Mouse (Mus musculus): ENCODE data around the gene Sbno1. TPM values are rescaled to one million over a fixed set of nuclear protein-coding genes. Genes with fewer than 3 reads are reported as not detected.
A peak's percentile ranks its signal among the peaks of the same experiment; 100 is the strongest.
"Not testable (repeated sequence)": the region's sequence is repeated elsewhere in the genome, so short reads cannot be mapped to it uniquely, and the experiment has no call there.

Sbno1 gene
- polyA plus RNA-seq, 1 experiment = 189 TPM

DNA sequence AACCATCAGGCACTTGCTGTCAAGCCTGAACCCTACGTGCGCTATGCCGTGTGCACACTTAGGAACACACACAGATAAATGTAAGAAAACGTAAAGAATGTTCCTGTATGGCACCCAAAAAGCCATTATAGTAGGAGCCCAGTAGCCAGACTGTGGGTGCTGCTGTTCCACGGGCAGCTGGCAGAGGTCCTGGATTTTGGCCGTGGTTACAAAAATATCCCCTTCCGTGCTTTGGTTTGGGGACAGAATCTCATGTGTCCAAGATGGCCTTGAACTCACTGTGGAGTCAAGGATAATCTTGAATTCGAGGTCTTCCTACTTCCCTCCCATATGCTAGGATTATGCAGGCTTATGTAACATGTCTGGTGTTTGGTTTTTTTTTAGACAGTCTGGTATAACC, 82.9 kb downstream of the Sbno1 start:
- no peak for TF ChIP-seq EP300 (IDR thresholded peaks at IDR 0.05; ENCODE audit: insufficient read depth, low read depth, low read length)
- no peak for TF ChIP-seq CTCF (IDR thresholded peaks at IDR 0.05; ENCODE audit: low read depth, low read length)
- no peak for TF ChIP-seq POLR2A (IDR thresholded peaks at IDR 0.05; ENCODE audit: insufficient read depth, low read length)
- no peaks in the 10 kb centered on the region for H3K9me3 ChIP-seq (replicated peaks; ENCODE audit: control insufficient read depth, insufficient read depth, low read length, poor library complexity, severe bottlenecking)
- H3K27ac ChIP-seq (ENCODE audit: insufficient read depth, low read length) = no peak overlapping the region
- H3K4me3 ChIP-seq (ENCODE audit: low read depth, low read length) = no peak overlapping the region
- H3K9ac ChIP-seq (ENCODE audit: low read depth, poor library complexity, severe bottlenecking) = no peak overlapping the region
- no peaks in the 10 kb centered on the region for H3K4me1 ChIP-seq (ENCODE audit: control insufficient read depth, insufficient read depth, low read length)
- H3K27me3 ChIP-seq (ENCODE audit: control insufficient read depth, insufficient read depth, low read length, poor library complexity, severe bottlenecking) = no peaks in the 10 kb centered on the region
- H3K36me3 ChIP-seq (ENCODE audit: control insufficient read depth, insufficient read depth, low read length, poor library complexity, severe bottlenecking) = peaks cover 15% of the 10 kb centered on the region

- not testable (repeated sequence) for H3K9ac ChIP-seq (ENCODE audit: low read depth, poor library complexity, severe bottlenecking); H3K4me1 ChIP-seq (ENCODE audit: control insufficient read depth, insufficient read depth, low read length); H3K27ac ChIP-seq (ENCODE audit: insufficient read depth, low read length); H3K9me3 ChIP-seq (replicated peaks; ENCODE audit: control insufficient read depth, insufficient read depth, low read length, poor library complexity, severe bottlenecking); H3K4me3 ChIP-seq (ENCODE audit: low read depth, low read length); H3K27me3 ChIP-seq (ENCODE audit: control insufficient read depth, insufficient read depth, low read length, poor library complexity, severe bottlenecking)
- H3K36me3 ChIP-seq (ENCODE audit: control insufficient read depth, insufficient read depth, low read length, poor library complexity, severe bottlenecking) = peaks cover 13% of the 10 kb centered on the region
Measured at GRCm38 (mm10) chr5:124341753-124342339, 84.0 kb downstream of the Sbno1 start.

DNA sequence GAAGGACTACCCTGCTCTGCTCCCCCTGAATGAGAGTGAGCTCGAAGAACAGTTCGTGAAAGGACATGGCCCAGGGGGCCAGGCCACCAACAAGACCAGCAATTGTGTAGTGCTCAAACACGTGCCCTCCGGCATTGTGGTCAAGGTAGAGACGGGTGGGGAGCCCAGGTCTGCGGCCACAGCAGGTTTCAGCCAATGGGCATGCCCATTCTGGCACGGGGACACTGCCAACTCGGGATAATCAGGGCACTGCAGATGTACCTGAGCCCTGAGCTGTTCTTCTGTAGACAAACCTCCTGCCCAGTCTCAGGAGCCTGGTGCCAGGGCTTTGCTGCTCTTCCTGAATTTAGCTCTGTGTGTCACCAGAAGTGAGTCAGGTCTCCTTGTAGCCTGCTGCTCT, 87.0 kb downstream of the Sbno1 start:
- no peaks in the 10 kb centered on the region for H3K36me3 ChIP-seq (ENCODE audit: control insufficient read depth, insufficient read depth, low read length, poor library complexity, severe bottlenecking)
- no peaks in the 10 kb centered on the region for H3K27me3 ChIP-seq (ENCODE audit: control insufficient read depth, insufficient read depth, low read length, poor library complexity, severe bottlenecking)
- no peak for TF ChIP-seq POLR2A (IDR thresholded peaks at IDR 0.05; ENCODE audit: insufficient read depth, low read length)
- no peak for TF ChIP-seq CTCF (IDR thresholded peaks at IDR 0.05; ENCODE audit: low read depth, low read length)
- no peak for TF ChIP-seq EP300 (IDR thresholded peaks at IDR 0.05; ENCODE audit: insufficient read depth, low read depth, low read length)
- H3K4me3 ChIP-seq (ENCODE audit: low read depth, low read length) = no peak overlapping the region
- H3K9me3 ChIP-seq (replicated peaks; ENCODE audit: control insufficient read depth, insufficient read depth, low read length, poor library complexity, severe bottlenecking) = no peaks in the 10 kb centered on the region
- H3K27ac ChIP-seq (ENCODE audit: insufficient read depth, low read length) = 0 out of 2 replicates have a peak overlapping the region, but pooled peaks have one; percentile 16
- no peaks in the 10 kb centered on the region for H3K4me1 ChIP-seq (ENCODE audit: control insufficient read depth, insufficient read depth, low read length)
- no peak overlapping the region for H3K9ac ChIP-seq (ENCODE audit: low read depth, poor library complexity, severe bottlenecking)

GRCm38 (mm10) chr5:124337909-124338308, 87.9 kb downstream of the Sbno1 start:
- no peak overlapping the region for H3K27ac ChIP-seq (ENCODE audit: insufficient read depth, low read length)
- no peaks in the 10 kb centered on the region for H3K9me3 ChIP-seq (replicated peaks; ENCODE audit: control insufficient read depth, insufficient read depth, low read length, poor library complexity, severe bottlenecking)
- H3K36me3 ChIP-seq (ENCODE audit: control insufficient read depth, insufficient read depth, low read length, poor library complexity, severe bottlenecking) = no peaks in the 10 kb centered on the region
- H3K4me1 ChIP-seq (ENCODE audit: control insufficient read depth, insufficient read depth, low read length) = no peaks in the 10 kb centered on the region
- no peaks in the 10 kb centered on the region for H3K27me3 ChIP-seq (ENCODE audit: control insufficient read depth, insufficient read depth, low read length, poor library complexity, severe bottlenecking)
- no peak for TF ChIP-seq POLR2A (IDR thresholded peaks at IDR 0.05; ENCODE audit: insufficient read depth, low read length)
- H3K9ac ChIP-seq (ENCODE audit: low read depth, poor library complexity, severe bottlenecking) = no peak overlapping the region
- no peak overlapping the region for H3K4me3 ChIP-seq (ENCODE audit: low read depth, low read length)

DNA sequence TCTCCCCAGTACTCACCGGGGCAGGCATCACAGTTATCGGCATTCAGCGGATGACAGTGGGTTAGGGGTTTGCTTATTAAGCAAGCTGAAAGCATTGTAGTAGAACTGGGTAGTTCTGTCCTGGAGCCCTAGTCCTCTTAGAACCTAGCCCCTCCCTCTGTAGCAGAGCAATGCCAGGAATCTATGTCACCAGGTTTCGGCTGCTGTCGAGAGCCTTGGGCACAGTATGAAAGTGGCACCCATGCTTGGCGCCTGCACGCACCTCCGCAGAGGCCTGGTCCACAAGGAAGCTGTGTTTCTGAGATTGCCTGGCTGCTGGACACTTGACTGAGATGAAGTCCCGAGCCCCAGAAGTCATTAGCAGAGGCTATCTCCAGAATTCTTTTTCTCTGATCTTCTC, 88.7 kb downstream of the Sbno1 start:
- H3K9me3 ChIP-seq (replicated peaks; ENCODE audit: control insufficient read depth, insufficient read depth, low read length, poor library complexity, severe bottlenecking) = no peaks in the 10 kb centered on the region
- H3K27ac ChIP-seq (ENCODE audit: insufficient read depth, low read length) = no peak overlapping the region

DNA sequence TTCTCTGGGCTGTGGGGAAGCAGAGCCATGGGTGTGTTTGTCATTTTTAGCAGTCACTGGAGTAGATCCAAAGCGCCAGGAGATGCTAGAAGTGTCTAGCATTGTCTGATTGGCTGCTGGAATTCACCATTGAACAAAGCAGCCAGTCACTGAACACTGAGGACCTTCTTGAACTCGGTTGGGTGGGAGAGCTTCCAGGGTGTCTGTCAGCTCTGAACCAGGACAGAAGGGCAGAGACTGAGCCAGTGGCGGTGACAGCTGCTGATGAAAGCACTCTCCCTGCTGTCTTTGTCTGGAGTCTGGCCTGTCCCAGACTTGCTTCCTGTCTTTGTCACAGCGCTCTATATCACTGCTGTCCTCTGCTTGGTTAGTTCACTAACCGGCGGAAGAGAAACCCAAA, 91.4 kb downstream of the Sbno1 start:
- TF ChIP-seq EP300 (IDR thresholded peaks at IDR 0.05; ENCODE audit: insufficient read depth, low read depth, low read length) (no peak), CTCF (IDR thresholded peaks at IDR 0.05; ENCODE audit: low read depth, low read length) (no peak), POLR2A (IDR thresholded peaks at IDR 0.05; ENCODE audit: insufficient read depth, low read length) (no peak)
- Histone ChIP-seq H3K36me3 (ENCODE audit: control insufficient read depth, insufficient read depth, low read length, poor library complexity, severe bottlenecking) (no peaks in the 10 kb centered on the region), H3K9me3 (replicated peaks; ENCODE audit: control insufficient read depth, insufficient read depth, low read length, poor library complexity, severe bottlenecking) (no peaks in the 10 kb centered on the region), H3K4me3 (ENCODE audit: low read depth, low read length) (no peak overlapping the region), H3K27ac (ENCODE audit: insufficient read depth, low read length) (no peak overlapping the region), H3K27me3 (ENCODE audit: control insufficient read depth, insufficient read depth, low read length, poor library complexity, severe bottlenecking) (no peaks in the 10 kb centered on the region), H3K4me1 (ENCODE audit: control insufficient read depth, insufficient read depth, low read length) (no peaks in the 10 kb centered on the region), H3K9ac (ENCODE audit: low read depth, poor library complexity, severe bottlenecking) (no peak overlapping the region)

More for the DNA sequence above, 88.7 kb downstream of the Sbno1 start:
- Histone ChIP-seq H3K4me1 (ENCODE audit: control insufficient read depth, insufficient read depth, low read length) (no peaks in the 10 kb centered on the region), H3K9ac (ENCODE audit: low read depth, poor library complexity, severe bottlenecking) (no peak overlapping the region), H3K27me3 (ENCODE audit: control insufficient read depth, insufficient read depth, low read length, poor library complexity, severe bottlenecking) (no peaks in the 10 kb centered on the region), H3K36me3 (ENCODE audit: control insufficient read depth, insufficient read depth, low read length, poor library complexity, severe bottlenecking) (no peaks in the 10 kb centered on the region), H3K4me3 (ENCODE audit: low read depth, low read length) (no peak overlapping the region)
- TF ChIP-seq CTCF (IDR thresholded peaks at IDR 0.05; ENCODE audit: low read depth, low read length) = no peak
- no peak for TF ChIP-seq EP300 (IDR thresholded peaks at IDR 0.05; ENCODE audit: insufficient read depth, low read depth, low read length)
- no peak for TF ChIP-seq POLR2A (IDR thresholded peaks at IDR 0.05; ENCODE audit: insufficient read depth, low read length)
